Mouse (Mus musculus): ENCODE data around the gene Evx1.
"Not testable (repeated sequence)": the region's sequence is repeated elsewhere in the genome, so short reads cannot be mapped to it uniquely, and the experiment has no call there.

The Evx1 gene

GRCm38 (mm10) chr6:52321826-52322315 is 8.6 kb downstream of the Evx1 start:
- no peak for DNase-seq (ENCODE audit: low read depth)

GRCm38 (mm10) chr6:52322721-52323215 is 9.5 kb downstream of the Evx1 start:
- no peak for DNase-seq (ENCODE audit: low read depth)

GRCm38 (mm10) chr6:52323292-52323691 is 10.0 kb downstream of the Evx1 start:
- DNase-seq (ENCODE audit: low read depth), result no peak

GRCm38 (mm10) chr6:52324061-52324460 is 10.8 kb downstream of the Evx1 start:
- no peak for DNase-seq (ENCODE audit: low read depth)

- DNase-seq (ENCODE audit: low read depth), result not testable (repeated sequence)
These were observed 33.5 kb downstream of the Evx1 start for GRCm38 (mm10) chr6:52346816-52347215.

GRCm38 (mm10) chr6:52366021-52366420 is 52.7 kb downstream of the Evx1 start:
- DNase-seq (ENCODE audit: low read depth), result no peak

GRCm38 (mm10) chr6:52366533-52366932 is 53.2 kb downstream of the Evx1 start:
- no peak for DNase-seq (ENCODE audit: low read depth)

- DNase-seq (ENCODE audit: low read depth), result no peak
These were observed 53.8 kb downstream of the Evx1 start for GRCm38 (mm10) chr6:52367067-52367466.
